Mouse (Mus musculus) bone marrow, adult 2 months (tissue): ENCODE measurements around the gene Chrna1. TPM values are rescaled to one million over a fixed set of nuclear protein-coding genes. Genes with fewer than 3 reads are reported as not detected.

Experiments
- H3K27ac ChIP-seq: fragments of 200-500 bp; 2 replicates; pipeline ENCODE4 v1.5.1; 2012; ENCODE audit warnings: low read depth, mild to moderate bottlenecking, control low read depth, inconsistent platforms, low read length; ENCODE audit not compliant: control insufficient read depth, poor library complexity, insufficient read depth
- H3K4me1 ChIP-seq: fragments of 200-500 bp; 2 replicates; pipeline ENCODE4 v1.6.1; 2011; ENCODE audit warnings: low read length; ENCODE audit not compliant: control insufficient read depth, insufficient read depth
- H3K4me3 ChIP-seq: fragments of 200-500 bp; replicated peaks from 2 replicates; pipeline ENCODE3; 2011; ENCODE audit warnings: mild to moderate bottlenecking, low read depth, low read length, control low read depth; ENCODE audit not compliant: control insufficient read depth
- CTCF ChIP-seq: fragments of 200-500 bp; IDR thresholded peaks from 2 replicates; pipeline ENCODE4 v1.5.1; 2011; ENCODE audit warnings: low read length, control low read depth; ENCODE audit not compliant: control insufficient read depth, insufficient read depth
- POLR2A ChIP-seq: fragments of 200-500 bp; IDR thresholded peaks from 2 replicates; pipeline ENCODE4 v1.6.1; 2011; ENCODE audit warnings: low read depth, mild to moderate bottlenecking, control low read depth, low read length, borderline replicate concordance; ENCODE audit not compliant: control insufficient read depth
- WGBS: fragments of 180-500 bp; shearing (Covaris S2); methylation state at CpG from one replicate; pipeline ENCODE4 v1.1.7; 2018; 5-methylcytosine and 5-hydroxymethylcytosine counted together
- polyA plus RNA-seq: library from polyadenylated mRNA; stranded (reverse); fragments of >200 nt; gene quantifications from 2 replicates; pipeline ENCODE4 v1.2.4, GENCODE M21; 2011; ENCODE audit warnings: low replicate concordance; ENCODE audit not compliant: missing spikeins, insufficient read depth, insufficient read length

Gene Chrna1
- polyA plus RNA-seq, 1 experiment: not detected

DNA sequence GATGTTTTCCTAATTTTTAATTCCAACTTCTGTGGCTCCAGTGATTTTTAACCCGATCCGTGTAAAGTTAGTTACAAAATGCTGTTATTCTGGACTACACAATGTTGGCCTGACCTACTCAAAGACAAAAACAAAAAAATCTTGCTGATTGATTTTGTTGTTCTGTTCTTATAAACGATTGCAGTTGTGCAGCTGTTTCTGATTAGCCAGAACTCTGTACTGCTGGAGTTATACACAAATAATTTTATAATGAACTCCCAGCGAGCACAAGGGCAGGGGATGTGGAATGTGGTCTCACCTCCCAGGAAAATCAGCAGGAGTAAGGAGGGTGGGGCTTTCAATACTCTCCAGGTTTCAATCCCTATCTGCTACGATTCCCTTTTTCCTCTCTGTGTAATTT is 61.2 kb downstream of the Chrna1 start:
- no peak overlapping the region for H3K27ac ChIP-seq
- 75% methylated on average over 5 of the region's 5 CpGs for WGBS
- H3K4me3 ChIP-seq: no peak overlapping the region
- no peak for TF ChIP-seq POLR2A
- no peak for TF ChIP-seq CTCF
- H3K4me1 ChIP-seq: no peaks in the 10 kb centered on the region

- H3K27ac ChIP-seq: no peak overlapping the region
- TF ChIP-seq POLR2A (no peak), CTCF (no peak)
- H3K4me1 ChIP-seq: peaks cover 1% of the 10 kb centered on the region; the same call in 1 of the 2 replicates
- H3K4me3 ChIP-seq: no peak overlapping the region
- WGBS: 70% methylated on average over 2 of the region's 2 CpGs
Measured at GRCm38 (mm10) chr2:73518311-73518710, 61.8 kb downstream of the Chrna1 start.

DNA sequence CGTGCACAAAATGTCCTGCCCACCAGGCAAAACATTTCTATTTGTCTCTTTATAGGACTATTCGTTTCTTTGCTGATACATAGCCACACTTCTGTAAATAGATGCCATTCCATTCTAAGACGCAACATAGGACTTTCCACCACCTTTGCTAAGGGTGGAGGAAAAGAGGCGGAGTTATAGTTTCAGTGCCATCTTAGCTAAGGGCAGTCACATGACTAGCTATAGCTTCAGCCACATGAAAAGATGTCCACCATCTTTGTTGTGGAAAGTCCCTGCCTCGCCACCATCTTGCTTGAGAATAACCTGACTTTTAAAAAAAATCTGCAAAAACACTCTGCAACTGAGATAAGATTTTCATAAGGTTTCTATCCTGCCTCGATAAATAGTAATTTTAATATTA is 66.0 kb downstream of the Chrna1 start:
- Histone ChIP-seq H3K4me1 (peaks cover 1% of the 10 kb centered on the region; the same call in 1 of the 2 replicates), H3K27ac (no peak overlapping the region), H3K4me3 (no peak overlapping the region)
- no peak for TF ChIP-seq POLR2A
- TF ChIP-seq CTCF: no peak
- 87% methylated on average over 6 of the region's 6 CpGs for WGBS

Other genes with a start within 250 kb of the Chrna1 start
- 4.5 and 4.6 TPM in 2 replicates for gene Gpr155, start 193.8 kb downstream of the Chrna1 start, polyA plus RNA-seq
- gene Wipf1, start 50.6 kb downstream of the Chrna1 start, polyA plus RNA-seq: 19.8 and 47.3 TPM in 2 replicates
- gene Chn1, start 195.0 kb upstream of the Chrna1 start, polyA plus RNA-seq: 3.4 TPM in 1 of 2 replicates, not detected in the other